Mouse (Mus musculus): ENCODE data around the gene Mgp. TPM values are rescaled to one million over a fixed set of nuclear protein-coding genes. Genes with fewer than 3 reads are reported as not detected.
"Not testable (repeated sequence)": the region's sequence is repeated elsewhere in the genome, so short reads cannot be mapped to it uniquely, and the experiment has no call there.

Gene Mgp
- total RNA-seq, 2 experiments from 2014 or later, result not detected

DNA sequence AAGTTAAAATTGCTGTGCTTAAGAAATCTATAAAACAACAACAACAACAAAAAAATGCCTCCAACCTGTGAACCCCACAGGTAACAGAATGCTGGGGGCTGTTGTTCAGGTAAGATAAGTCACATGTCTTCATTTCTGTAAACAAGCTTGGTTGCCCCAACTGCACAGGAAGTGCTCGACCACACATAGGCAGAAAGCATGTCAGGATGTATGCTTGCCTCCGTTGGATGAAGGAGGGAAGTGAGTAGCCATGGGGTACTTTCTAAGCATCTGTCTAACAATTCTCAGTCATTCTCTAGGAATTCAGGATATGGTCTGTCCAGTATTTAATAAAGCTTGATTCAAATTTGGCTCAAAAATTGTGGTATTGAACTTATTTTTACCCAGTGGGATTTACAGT, 23.3 kb upstream of the Mgp start:
- peak; percentile 34 for ATAC-seq (replicated peaks; ENCODE audit: poor library complexity, severe bottlenecking)

DNA sequence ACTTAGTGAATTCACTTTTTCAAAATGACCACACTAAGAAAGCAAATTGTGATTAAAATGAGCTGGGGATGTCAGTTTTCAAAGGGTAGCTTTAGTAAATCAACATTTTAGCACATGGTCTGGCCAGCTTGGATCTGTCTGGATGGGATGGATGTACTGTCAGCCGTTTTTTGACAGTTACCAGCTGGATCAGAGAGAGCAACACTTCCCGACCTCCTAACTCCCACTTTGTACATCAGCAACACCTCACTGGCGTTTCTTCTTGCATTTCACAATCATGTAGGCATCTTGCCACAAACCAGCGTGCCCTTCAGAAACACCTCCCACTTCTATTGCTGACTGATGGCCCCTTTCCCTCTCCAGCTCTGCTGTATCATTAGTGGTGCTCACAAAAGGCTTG, 22.6 kb upstream of the Mgp start:
- peak; percentile 70 for ATAC-seq (replicated peaks; ENCODE audit: poor library complexity, severe bottlenecking)

DNA sequence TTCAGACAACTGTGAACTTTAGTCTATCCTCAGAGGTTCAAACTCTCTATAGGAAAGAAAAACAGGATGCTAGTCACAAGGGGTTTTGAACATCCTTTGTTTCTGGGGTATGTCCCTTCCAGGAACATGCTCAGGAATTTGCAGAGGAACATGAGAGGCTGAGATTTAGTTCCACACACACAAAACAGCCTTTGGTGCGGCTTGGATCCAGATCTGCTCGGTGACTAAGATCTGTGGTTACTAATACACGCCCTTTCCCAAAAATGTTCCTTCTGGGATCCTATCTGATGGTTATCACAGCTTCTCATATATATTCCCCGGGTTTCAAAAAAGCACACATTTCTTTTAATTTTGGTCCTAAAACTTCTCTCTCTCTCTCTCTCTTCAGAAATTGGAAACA, 22.2 kb upstream of the Mgp start:
- no peak for ATAC-seq (replicated peaks; ENCODE audit: poor library complexity, severe bottlenecking)

DNA sequence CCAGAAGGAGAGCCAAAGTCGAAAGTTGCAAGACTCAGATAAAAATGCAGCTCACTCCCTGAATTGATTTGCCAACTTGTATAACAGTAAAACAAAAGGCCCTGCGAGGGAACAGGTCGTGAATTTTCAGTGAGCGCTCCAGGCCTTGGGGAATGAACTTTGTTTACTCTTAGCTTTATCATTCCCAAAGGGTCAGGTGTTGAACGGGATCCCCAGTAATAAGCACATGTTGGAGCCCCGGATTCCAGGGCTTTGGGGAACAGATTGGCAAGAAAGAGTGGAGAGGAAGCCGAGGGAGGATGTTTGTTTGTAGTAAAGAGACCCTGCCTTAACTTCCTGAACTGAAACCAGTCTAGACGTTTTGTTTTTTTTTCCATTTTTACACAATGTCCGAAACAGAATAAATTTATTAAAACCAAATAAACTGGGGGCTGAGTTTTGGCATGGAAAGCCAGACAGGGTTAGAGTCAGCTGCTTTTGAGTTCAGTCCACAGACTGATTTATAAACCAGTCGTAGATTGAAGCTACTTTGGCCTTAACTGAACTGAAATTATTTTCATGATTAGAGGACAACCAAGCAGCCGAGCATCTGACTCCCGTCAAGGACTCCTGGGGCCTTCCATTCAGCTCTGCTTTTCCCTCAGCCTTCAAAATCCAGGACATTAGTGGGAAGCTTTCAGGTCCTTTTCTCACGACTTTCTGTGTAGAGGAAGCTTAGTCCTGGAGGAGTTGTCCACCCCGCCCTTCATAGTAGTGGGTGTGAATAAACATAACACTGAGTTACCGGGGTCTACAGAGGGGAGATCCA, 19.1 kb upstream of the Mgp start:
- ATAC-seq (replicated peaks; ENCODE audit: poor library complexity, severe bottlenecking), result no peak

DNA sequence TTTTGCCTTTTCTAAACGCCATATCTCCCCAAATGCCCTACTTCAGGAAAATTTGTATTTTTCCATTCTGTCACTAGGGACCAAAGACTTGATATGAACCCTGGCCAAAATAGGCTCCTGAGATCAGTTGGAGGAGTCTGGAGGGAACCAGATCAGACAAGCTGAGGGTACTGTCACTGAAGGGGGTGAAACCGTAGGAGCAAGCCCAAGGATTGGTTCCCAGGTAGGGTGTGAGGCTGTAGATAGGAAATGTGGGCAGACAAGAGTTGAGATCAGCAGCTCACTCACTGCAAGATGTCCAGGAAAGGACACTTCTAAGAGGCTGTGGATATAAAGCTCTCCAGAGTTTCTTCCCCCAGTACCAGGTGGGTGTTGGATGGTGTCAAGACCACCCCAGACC, 16.4 kb upstream of the Mgp start:
- ATAC-seq (replicated peaks; ENCODE audit: poor library complexity, severe bottlenecking), result no peak

DNA sequence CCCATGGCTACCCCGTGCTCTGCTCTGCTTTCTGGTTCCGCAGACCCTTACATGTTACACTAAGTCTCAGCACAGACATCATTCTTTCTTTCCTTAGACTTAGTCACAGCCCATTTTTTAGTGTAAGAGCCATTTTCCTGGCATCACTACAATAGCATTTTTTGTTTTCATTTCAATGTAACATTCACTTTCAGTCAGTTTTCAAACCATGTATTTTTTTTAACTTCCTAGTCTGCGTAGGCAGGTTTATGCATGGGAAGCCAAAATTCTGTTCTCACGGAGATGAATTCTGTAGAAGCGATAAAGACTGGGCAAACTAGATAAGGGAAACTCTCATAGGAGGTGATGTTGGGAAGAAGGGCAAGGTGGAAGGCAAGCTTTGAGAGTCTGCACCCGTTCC, 13.9 kb upstream of the Mgp start:
- no peak for ATAC-seq (replicated peaks; ENCODE audit: poor library complexity, severe bottlenecking)

DNA sequence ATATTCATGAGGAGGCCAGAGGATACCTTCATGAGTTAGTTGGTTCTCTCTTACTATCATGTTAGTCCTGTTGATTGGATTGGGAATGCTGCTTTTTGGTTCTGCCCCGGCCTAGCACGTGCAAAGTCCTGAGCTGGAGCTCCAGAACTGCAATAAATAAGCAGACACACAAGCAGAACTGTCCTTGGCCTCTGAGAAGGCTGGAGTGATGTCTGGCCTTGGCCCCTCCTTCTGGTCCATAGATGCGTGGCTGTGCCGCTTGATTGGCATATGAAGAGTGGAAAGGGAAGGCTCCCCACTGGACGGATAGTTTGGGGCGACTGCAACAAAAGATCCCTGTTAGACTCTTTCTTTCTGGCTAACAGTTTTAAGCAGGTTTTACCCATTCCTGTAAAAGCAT, 13.4 kb upstream of the Mgp start:
- ATAC-seq (replicated peaks; ENCODE audit: poor library complexity, severe bottlenecking), result no peak

DNA sequence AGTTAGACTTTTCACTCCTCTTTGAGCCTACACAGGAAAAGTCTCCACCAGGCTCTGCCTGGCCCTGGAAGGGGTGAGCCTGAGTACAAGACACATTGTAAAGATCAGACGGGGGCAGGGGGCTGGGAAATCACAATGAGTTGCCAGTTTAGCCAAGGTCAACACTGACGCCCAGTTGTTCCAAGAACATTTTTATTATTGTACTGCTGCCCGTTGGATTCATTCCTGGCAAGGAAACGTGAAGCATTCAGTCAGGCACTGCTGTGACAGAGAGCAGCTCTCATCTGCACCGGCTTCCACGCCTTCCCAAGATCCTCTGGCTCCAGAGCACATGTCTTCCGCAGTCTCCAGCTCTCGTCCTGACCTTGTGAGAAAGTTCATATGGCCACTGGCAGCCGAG, 12.2 kb upstream of the Mgp start:
- no peak for ATAC-seq (replicated peaks; ENCODE audit: poor library complexity, severe bottlenecking)

DNA sequence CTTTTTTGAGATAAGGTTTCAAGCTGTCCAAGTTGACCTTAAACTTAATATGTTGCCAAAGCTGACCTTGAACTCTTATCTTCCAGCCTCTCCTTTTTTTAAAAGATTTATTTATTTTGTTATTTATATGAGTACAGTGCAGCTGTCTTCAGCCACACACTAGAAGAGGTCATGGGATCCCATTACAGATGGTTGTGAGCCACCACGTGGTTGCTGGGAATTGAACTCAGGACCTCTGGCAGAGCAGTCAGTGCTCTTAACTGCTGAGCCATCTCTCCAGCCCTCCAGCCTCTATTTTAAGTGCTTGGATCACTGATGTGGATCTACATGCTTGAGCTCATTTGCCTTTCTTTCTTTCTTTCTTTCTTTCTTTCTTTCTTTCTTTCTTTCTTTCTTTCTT, 9.1 kb upstream of the Mgp start:
- ATAC-seq (replicated peaks; ENCODE audit: poor library complexity, severe bottlenecking), result not testable (repeated sequence)

DNA sequence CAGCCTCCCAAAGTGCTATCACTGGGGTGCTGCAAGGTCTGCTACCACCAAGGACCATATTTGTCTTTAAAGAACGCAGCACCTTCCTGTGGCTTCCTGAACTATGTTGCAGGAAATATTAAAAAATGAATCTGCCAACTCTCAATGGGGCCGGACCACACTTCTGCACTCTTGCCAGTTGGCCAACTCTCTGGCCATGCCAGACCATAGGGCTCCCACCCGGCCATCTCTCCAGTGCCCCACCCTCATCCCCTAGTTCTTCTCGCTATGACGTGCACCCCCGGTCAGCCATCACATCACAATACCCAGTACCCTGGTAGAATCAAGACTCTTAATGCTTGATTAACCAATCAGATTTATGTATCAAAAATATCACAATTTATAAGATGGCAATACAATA, 8.3 kb upstream of the Mgp start:
- no peak for ATAC-seq (replicated peaks; ENCODE audit: poor library complexity, severe bottlenecking)

DNA sequence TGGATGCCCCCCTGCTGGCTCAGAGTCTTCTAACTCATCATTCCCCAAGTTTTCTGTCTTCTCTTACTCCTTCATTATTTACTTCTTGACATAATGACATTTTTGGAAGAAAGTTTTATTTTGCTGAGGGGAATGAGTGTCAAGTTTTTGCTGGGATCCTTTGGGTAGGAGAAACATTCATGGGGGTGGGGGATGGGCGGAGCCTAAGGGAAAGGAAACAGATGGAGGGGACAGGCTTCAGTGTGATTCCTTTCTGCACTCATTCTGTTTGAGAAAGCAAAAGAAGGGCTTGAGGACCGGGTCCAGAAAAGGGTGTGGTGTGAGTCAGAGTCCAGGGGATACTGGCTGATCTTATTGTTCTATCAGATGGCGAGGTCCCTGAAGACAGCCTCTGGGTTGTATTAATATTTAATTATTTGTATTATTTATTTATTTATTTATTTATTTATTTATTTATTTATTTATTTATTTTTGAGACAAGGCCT, 7.8 kb upstream of the Mgp start:
- ATAC-seq (replicated peaks; ENCODE audit: poor library complexity, severe bottlenecking), result no peak

DNA sequence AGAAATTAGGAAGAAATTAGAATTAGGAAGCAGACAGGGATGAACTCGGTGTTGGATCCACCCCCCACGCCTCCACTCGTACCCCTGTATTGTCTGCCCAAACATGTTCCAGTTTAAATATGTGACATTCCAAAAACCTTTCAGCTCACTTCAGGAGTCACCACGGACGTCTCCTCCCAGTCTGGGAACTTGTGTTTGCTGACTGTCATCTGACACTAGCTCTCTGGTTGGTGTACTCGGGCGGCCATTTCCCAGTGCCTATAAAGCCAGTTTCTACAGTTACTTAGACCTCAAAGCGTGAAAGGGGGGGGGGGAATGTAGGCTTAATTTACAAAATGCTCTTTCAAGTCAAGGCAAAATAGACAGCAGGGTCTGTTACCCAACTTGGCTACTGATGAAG, 6.1 kb upstream of the Mgp start:
- no peak for ATAC-seq (replicated peaks; ENCODE audit: poor library complexity, severe bottlenecking)

DNA sequence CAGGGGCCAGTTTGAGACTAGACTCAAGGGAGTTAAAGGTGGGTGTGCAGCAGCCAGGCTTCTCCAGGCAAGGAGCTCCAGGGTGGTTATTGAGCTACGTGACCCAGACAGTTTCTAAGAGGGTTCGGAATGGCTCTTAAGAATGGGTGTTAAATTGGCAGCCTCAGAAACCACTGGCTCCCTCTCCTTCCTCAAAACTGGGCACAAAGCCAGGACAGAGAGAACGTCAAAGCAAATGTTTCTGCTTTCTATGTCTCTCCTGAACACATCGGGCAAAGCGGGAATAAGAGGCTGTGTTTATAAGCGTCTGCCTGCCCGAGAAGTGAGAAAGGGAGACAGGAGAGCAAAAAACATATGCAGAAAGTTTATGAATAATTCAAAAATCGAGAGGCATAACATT, 1.0 kb downstream of the Mgp start:
- ATAC-seq (replicated peaks; ENCODE audit: poor library complexity, severe bottlenecking), result peak; percentile 44

DNA sequence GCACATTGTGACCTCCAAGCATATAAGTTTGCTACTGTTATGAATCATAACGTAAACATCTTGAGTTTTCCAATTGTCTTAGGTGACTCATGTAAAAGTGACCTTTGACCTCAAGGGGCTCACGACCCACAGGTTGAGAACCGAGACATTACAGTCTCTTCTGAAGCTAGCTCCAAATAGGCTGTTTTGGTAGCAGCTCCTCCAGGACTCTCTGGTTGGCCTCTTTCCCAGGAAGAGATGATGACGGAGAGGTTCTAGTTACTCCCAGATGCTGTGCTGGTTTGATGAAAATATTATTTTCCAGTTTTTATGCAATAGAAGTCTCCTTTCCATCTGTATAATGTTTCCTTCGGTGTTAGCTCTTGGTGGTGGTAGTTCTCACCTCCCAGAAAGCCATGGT, 6.7 kb downstream of the Mgp start:
- no peak for ATAC-seq (replicated peaks; ENCODE audit: poor library complexity, severe bottlenecking)

DNA sequence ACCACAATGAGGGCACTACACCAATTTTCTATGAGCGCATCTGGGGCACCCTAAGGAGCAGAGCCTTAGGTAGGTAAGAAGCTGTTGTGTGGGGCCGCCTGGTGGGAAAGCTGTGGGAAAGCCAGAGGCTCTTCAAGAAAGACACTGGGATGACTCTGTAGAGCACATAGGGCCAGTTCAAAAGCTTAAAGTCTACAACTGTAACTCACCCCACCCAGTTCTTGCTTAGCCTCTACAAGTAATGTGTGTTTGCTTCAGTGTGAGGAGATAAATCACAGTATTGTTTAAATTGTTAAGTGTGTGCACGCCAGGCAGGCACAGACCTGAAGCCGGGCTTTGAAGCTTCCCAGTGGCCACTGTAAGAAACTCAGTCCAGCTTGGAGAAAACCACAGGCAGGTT, 9.5 kb downstream of the Mgp start:
- ATAC-seq (replicated peaks; ENCODE audit: poor library complexity, severe bottlenecking), result no peak

DNA sequence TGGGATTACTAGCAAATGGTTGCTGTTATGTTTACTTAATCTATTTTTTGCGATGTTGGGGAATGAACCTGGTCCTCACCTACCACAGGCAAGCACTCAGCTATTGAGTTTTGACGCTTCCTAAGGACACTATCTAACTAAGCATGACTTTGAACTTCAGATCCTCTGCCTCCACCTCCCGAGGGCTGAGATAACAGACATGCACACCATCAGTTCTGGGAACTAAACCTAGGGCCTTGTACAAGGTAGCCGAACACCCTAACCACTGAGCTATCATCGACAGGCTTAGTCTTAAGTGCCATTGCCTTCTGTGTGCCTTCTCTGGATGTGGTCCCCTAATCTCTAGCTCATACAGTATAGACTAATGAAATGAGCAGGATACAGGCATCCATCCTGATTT, 10.3 kb downstream of the Mgp start:
- ATAC-seq (replicated peaks; ENCODE audit: poor library complexity, severe bottlenecking), result no peak

DNA sequence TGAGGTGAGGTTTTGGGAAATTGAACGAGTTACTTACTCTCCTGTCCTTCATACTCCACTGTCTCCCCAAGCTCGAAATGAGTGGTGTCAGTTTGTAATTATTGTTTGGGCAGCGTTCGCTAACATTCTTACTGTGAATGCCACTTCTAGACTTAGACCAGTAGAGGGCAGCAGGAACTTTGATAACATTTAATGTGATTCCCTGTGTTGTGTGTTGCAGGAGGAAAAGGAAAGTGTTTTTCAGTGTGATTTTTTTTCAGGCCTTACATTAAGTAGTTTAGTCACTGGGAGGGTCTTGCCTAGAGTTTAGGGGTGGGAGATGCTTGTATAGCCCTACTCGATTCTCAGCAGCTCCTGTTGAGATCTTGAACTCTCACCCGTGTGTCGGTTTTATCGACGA, 14.6 kb downstream of the Mgp start:
- ATAC-seq (replicated peaks; ENCODE audit: poor library complexity, severe bottlenecking), result peak; percentile 68

DNA sequence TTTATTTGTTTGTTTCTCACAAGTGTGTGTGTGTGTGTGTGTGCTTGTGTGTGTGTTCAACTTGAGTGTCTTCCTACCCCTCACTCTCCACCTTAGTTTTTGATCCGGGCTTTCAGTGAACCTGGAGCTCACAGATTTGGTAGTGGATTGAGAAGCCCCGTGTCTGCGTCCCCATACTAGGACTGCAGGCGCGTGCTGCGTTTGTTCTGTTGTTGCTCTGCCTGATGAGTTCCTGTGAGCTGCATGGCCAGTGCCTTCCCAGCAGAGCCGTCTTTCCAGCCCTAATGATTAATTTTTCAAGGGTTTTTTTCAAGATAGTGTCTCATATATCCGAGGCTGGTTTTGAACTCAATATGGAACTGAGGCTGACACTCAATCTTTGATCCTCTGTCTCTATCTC, 17.2 kb downstream of the Mgp start:
- ATAC-seq (replicated peaks; ENCODE audit: poor library complexity, severe bottlenecking), result no peak

DNA sequence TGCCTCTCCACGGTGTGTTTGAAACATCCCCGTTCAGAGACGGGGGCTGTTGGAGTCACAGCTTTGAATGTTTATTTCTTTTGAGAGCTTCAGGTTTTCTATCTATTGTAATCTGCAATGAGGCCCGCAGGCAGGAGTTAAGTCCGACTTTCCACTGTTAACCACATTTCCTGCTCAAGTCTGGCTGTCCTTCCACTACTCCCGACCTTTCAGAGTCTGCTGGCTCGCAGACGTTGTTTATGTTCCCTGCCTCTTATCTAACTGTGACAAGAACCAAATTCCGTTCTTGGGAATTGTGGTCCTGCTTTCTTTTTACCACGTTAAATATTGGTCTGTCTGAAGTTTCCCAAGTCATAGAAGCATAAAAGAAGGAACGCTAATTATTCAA, 17.8 kb downstream of the Mgp start:
- no peak for ATAC-seq (replicated peaks; ENCODE audit: poor library complexity, severe bottlenecking)

DNA sequence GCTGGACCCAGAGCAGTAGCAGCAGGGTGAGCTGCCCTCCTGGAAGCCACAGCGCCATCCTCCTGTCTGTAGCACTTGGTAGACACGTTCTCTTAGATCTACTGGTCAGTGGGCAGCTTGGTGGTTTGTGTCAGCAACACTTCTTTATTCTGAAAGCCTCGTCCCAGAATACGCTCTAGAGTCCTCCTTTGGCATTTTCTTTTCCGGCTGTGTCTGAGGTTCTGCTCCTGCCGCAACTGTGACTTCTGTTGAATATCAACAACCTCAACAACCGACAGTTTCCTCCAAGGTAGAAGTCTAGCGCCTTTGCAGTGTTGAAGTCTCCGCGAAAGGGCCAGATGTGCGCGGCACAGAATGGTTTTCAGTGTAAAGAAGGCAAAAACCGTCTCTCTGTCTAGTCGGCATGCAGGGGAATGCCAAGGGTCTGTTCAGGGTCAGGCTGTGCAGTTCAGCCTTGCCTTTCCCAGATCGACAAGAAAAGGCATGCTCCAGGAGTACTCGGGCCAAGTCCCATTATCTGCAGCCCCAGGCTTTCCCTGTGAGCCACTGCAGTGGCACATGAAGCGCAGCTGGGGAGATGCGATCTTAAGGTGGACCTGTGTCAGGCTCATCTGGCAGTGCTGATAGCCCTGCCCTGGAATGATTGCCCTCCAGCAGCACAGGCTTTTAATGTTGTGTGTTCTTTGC, 18.3 kb downstream of the Mgp start, which contains the start of gene Art4:
Gene Art4 (minus strand): TSS at position 548 of the 687 bp plus-strand sequence.
- peak; percentile 23 for ATAC-seq (replicated peaks; ENCODE audit: poor library complexity, severe bottlenecking)

DNA sequence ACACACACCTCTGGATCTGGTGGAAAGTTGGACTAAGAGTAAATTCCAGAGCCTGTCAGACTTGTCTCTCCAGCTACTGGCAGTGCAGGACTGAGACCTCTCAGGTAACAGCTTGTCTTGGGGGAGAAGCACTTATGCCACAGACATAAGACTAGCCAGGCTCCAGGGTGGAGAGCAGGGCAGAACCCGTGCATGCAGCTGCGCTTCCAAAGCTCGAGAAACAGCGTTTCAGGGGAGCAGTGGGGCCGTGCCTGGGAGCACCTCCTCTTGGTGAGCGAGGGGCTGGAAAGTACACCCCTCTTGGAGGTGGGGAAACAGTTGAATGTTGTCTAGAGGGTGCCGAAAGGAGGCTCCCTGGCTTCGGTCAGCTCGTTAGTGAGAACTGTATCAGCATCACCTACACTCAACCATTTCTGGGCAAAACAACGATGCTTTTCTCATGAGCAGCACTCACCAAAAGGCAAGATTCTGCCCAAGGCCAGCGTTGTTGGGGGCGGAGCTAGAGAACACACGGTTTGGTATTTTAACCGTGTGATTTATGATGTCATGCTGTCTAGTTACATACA, 19.5 kb downstream of the Mgp start:
- no peak for ATAC-seq (replicated peaks; ENCODE audit: poor library complexity, severe bottlenecking)

DNA sequence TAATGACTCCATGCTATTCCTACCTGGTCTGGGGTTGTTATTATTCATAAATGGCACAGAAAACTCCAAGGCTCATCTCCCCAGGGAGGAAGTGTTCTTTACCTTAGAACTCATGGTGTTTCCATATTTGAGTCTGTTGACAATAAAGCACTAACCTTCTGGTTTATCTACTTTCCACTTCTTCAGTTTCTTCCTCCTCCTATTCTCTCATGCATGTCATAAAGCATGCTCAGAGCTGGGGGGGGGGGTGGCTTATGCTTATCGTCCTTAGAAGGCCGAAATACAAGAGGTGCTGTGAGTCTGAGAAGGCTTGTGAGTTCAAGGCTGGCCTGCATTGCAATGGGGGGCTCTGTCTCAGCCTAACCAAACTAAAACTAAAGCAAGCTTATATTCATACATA, 20.4 kb downstream of the Mgp start:
- no peak for ATAC-seq (replicated peaks; ENCODE audit: poor library complexity, severe bottlenecking)
